Mouse (Mus musculus): ENCODE measurements around the gene Gbp6. TPM values are rescaled to one million over a fixed set of nuclear protein-coding genes. Genes with fewer than 3 reads are reported as not detected.

The Gbp6 gene
- total RNA-seq, 2 experiments from 2014 or later: 1.7 to 4.1 TPM

Other genes with a start within 250 kb of the Gbp6 start
- 1.7 and 6.8 TPM in 2 replicates for gene Gbp9, start 154.2 kb downstream of the Gbp6 start, total RNA-seq (2015; ENCODE audit: low replicate concordance)
- 2.3 and 3.1 TPM in 2 replicates for gene Gbp9, start 154.2 kb downstream of the Gbp6 start, total RNA-seq (2017; ENCODE audit: low replicate concordance)
- gene Gbp8, start 154.2 kb downstream of the Gbp6 start, total RNA-seq (2015; ENCODE audit: low replicate concordance): 2.9 and 5.9 TPM in 2 replicates
- 5.4 and 6.5 TPM in 2 replicates for gene Gbp8, start 154.2 kb downstream of the Gbp6 start, total RNA-seq (2017; ENCODE audit: low replicate concordance)
- 4.3 and 10.5 TPM in 2 replicates for gene Gbp4, start 154.1 kb downstream of the Gbp6 start, total RNA-seq (2015; ENCODE audit: low replicate concordance)
- gene Gbp4, start 154.1 kb downstream of the Gbp6 start, total RNA-seq (2017; ENCODE audit: low replicate concordance): 0.30 and 3.9 TPM in 2 replicates
- gene Gbp10, start 54.2 kb downstream of the Gbp6 start, total RNA-seq (2015; ENCODE audit: low replicate concordance): 0.36 TPM in 1 of 2 replicates, not detected in the other
- gene Gbp10, start 54.2 kb downstream of the Gbp6 start, total RNA-seq (2017; ENCODE audit: low replicate concordance): 1.9 TPM in 1 of 2 replicates, not detected in the other
- not detected in 2 replicates for gene Gm43302, start within 50 bp of the Gbp6 start, total RNA-seq (2015; ENCODE audit: low replicate concordance)
- 0.26 TPM in 1 of 2 replicates, not detected in the other for gene Gm43302, start within 50 bp of the Gbp6 start, total RNA-seq (2017; ENCODE audit: low replicate concordance)
- gene Lrrc8b, start 122.1 kb upstream of the Gbp6 start, total RNA-seq (2015; ENCODE audit: low replicate concordance): 6.5 and 6.7 TPM in 2 replicates
- 2.6 and 5.0 TPM in 2 replicates for gene Lrrc8b, start 122.1 kb upstream of the Gbp6 start, total RNA-seq (2017; ENCODE audit: low replicate concordance)
- gene Lrrc8c, start 225.7 kb upstream of the Gbp6 start, total RNA-seq (2015; ENCODE audit: low replicate concordance): 64.2 and 74.2 TPM in 2 replicates
- gene Lrrc8c, start 225.7 kb upstream of the Gbp6 start, total RNA-seq (2017; ENCODE audit: low replicate concordance): 19.6 and 22.8 TPM in 2 replicates